Mouse (Mus musculus): Measurements from ENCODE around the gene Hcrt. TPM values are rescaled to one million over a fixed set of nuclear protein-coding genes. Genes with fewer than 3 reads are reported as not detected.

Gene Hcrt
- 1.8 and 7.1 TPM in 2 replicates for total RNA-seq (2014; rRNA removed)
- 2.6 and 8.0 TPM in 2 replicates for polyA plus RNA-seq (2015; fragmentation: Nextera tagmentation; extraction: Ambion mirVana)

- H3K4me3 ChIP-seq (ENCODE audit: low read depth, low read length) = peak within 1 kb of the TSS; percentile 41
- no peak for TF ChIP-seq CTCF (IDR thresholded peaks at IDR 0.05; ENCODE audit: low read depth)
- H3K4me1 ChIP-seq (ENCODE audit: insufficient read depth) = no peaks in the 10 kb centered on the region; the same call in 1 of the 2 replicates
- WGBS = 80% methylated on average over 7 of the region's 7 CpGs
- H3K4me2 ChIP-seq (ENCODE audit: low read depth) = peak within 1 kb of the TSS; percentile 66
- no peaks in the 10 kb centered on the region for H3K9me3 ChIP-seq (ENCODE audit: low read length)
- H3K9ac ChIP-seq = peak within 1 kb of the TSS; percentile 47
- ATAC-seq = no peak
- no peak within 1 kb of the TSS for H3K27ac ChIP-seq (ENCODE audit: low read depth, low read length)
- H3K27me3 ChIP-seq (ENCODE audit: insufficient read depth, low read length) = peaks cover 3% of the 10 kb centered on the region; the same call in 1 of the 2 replicates
- H3K36me3 ChIP-seq (ENCODE audit: insufficient read depth) = no peaks in the 10 kb centered on the region
- DNase-seq = no peak
These were observed at the start of gene Hcrt for GRCm38 (mm10) chr11:100762831-100763230. TSS of gene Hcrt (minus strand) at chr11:100762931.

DNA sequence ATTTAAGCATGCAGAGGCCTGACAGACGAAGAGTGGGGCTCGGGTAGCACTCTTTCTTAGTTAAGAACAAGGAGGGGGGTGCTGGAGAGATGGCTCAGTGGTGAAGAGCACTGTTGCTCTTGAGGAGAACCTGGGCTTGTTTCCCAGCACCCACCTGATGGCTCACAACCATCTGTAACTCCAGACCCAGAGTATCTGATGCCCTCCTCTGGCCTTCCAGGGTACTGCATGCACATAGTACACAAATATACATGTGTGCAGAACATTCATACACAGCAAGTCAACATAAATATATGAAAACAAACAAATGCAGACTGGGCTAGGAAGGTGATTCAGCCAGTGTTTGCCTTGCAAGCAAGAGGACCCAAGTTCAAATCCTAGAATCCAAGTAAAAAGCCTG lies 48.4 kb upstream of the Hcrt start:
- H3K9me3 ChIP-seq (ENCODE audit: low read length) = no peaks in the 10 kb centered on the region
- no peaks in the 10 kb centered on the region for H3K4me1 ChIP-seq (ENCODE audit: insufficient read depth)
- DNase-seq (no peak), ATAC-seq (no peak)
- H3K36me3 ChIP-seq (ENCODE audit: insufficient read depth) = no peaks in the 10 kb centered on the region
- H3K27me3 ChIP-seq (ENCODE audit: insufficient read depth, low read length) = no peaks in the 10 kb centered on the region
- no peak overlapping the region for H3K9ac ChIP-seq
- no peak overlapping the region for H3K4me2 ChIP-seq (ENCODE audit: low read depth)
- 94% methylated on average over 2 of the region's 2 CpGs for WGBS
- peak; percentile 29; the same call in 1 of the 2 replicates for TF ChIP-seq CTCF (IDR thresholded peaks at IDR 0.05; ENCODE audit: low read depth)
- no peak overlapping the region for H3K4me3 ChIP-seq (ENCODE audit: low read depth, low read length)
- H3K27ac ChIP-seq (ENCODE audit: low read depth, low read length) = no peak overlapping the region

GRCm38 (mm10) chr11:100810516-100810915 lies 47.8 kb upstream of the Hcrt start:
- Histone ChIP-seq H3K4me1 (ENCODE audit: insufficient read depth) (no peaks in the 10 kb centered on the region), H3K9me3 (ENCODE audit: low read length) (no peaks in the 10 kb centered on the region), H3K4me3 (ENCODE audit: low read depth, low read length) (no peak overlapping the region), H3K36me3 (ENCODE audit: insufficient read depth) (no peaks in the 10 kb centered on the region), H3K9ac (no peak overlapping the region), H3K27me3 (ENCODE audit: insufficient read depth, low read length) (no peaks in the 10 kb centered on the region), H3K27ac (ENCODE audit: low read depth, low read length) (no peak overlapping the region), H3K4me2 (ENCODE audit: low read depth) (no peak overlapping the region)
- no peak for TF ChIP-seq CTCF (IDR thresholded peaks at IDR 0.05; ENCODE audit: low read depth)
- WGBS = 92% methylated on average over 9 of the region's 9 CpGs
- DNase-seq (no peak), ATAC-seq (no peak)

GRCm38 (mm10) chr11:100806380-100807305 lies 43.9 kb upstream of the Hcrt start:
- Histone ChIP-seq H3K36me3 (ENCODE audit: insufficient read depth) (peaks cover 9% of the 10 kb centered on the region), H3K4me2 (ENCODE audit: low read depth) (no peak overlapping the region), H3K9ac (no peak overlapping the region), H3K27ac (ENCODE audit: low read depth, low read length) (no peak overlapping the region), H3K27me3 (ENCODE audit: insufficient read depth, low read length) (no peaks in the 10 kb centered on the region), H3K9me3 (ENCODE audit: low read length) (no peaks in the 10 kb centered on the region), H3K4me3 (ENCODE audit: low read depth, low read length) (no peak overlapping the region), H3K4me1 (ENCODE audit: insufficient read depth) (no peaks in the 10 kb centered on the region)
- WGBS = 36% methylated on average over 20 of the region's 20 CpGs
- no peak for DNase-seq
- ATAC-seq = no peak
- no peak for TF ChIP-seq CTCF (IDR thresholded peaks at IDR 0.05; ENCODE audit: low read depth)

DNA sequence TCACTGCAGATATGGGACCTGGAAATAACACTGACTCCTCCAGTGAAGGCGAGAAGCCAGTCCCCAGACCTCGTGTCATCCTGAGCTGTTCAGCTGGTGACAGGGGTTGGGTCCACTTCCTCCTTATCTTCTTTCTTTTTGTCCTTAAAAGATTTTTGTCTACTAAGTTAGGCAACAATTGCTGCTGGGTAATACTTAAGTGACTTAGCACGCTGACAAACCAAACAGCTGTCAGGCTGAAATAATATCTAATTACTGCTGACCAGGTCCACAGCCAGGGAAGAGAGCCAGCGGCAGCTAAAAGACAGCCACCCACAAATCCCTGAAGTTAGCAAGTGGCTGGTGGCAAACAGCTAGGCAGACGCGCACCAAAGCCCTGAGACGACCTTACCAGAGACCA lies 42.8 kb upstream of the Hcrt start:
- Histone ChIP-seq H3K9ac (no peak overlapping the region), H3K4me3 (ENCODE audit: low read depth, low read length) (no peak overlapping the region), H3K4me1 (ENCODE audit: insufficient read depth) (no peaks in the 10 kb centered on the region), H3K4me2 (ENCODE audit: low read depth) (no peak overlapping the region), H3K27me3 (ENCODE audit: insufficient read depth, low read length) (no peaks in the 10 kb centered on the region), H3K9me3 (ENCODE audit: low read length) (no peaks in the 10 kb centered on the region), H3K27ac (ENCODE audit: low read depth, low read length) (no peak overlapping the region), H3K36me3 (ENCODE audit: insufficient read depth) (peaks cover 12% of the 10 kb centered on the region)
- DNase-seq (no peak), ATAC-seq (no peak)
- TF ChIP-seq CTCF (IDR thresholded peaks at IDR 0.05; ENCODE audit: low read depth) = no peak
- WGBS = 78% methylated on average over 7 of the region's 7 CpGs

DNA sequence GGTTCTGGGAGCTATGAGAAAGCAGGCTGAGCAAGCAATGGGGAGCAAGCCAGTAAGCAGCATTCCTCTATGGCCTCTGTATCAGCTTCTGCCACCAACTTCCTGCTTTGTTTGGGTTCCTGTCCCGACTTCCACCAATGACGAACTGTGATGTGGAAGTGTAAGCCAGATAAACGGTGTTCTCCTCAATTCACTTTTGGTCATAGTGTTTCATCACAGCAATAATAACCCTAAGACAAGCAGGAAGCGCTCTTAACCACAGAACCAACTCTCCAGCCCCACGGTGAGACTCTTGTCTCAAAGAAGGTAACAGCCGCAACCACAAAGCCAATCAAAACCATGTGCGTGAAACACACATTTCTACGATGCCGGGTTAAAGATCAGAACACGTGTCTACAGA lies 41.7 kb upstream of the Hcrt start:
- no peak for TF ChIP-seq CTCF (IDR thresholded peaks at IDR 0.05; ENCODE audit: low read depth)
- no peak overlapping the region for H3K27ac ChIP-seq (ENCODE audit: low read depth, low read length)
- no peak for DNase-seq
- WGBS = 96% methylated on average over 10 of the region's 10 CpGs
- no peaks in the 10 kb centered on the region for H3K4me1 ChIP-seq (ENCODE audit: insufficient read depth)
- H3K4me2 ChIP-seq (ENCODE audit: low read depth) = no peak overlapping the region
- no peaks in the 10 kb centered on the region for H3K27me3 ChIP-seq (ENCODE audit: insufficient read depth, low read length)
- H3K9ac ChIP-seq = no peak overlapping the region
- no peaks in the 10 kb centered on the region for H3K9me3 ChIP-seq (ENCODE audit: low read length)
- no peak for ATAC-seq
- H3K36me3 ChIP-seq (ENCODE audit: insufficient read depth) = peaks cover 12% of the 10 kb centered on the region
- H3K4me3 ChIP-seq (ENCODE audit: low read depth, low read length) = no peak overlapping the region

- H3K9me3 ChIP-seq (ENCODE audit: low read length) = no peaks in the 10 kb centered on the region
- H3K36me3 ChIP-seq (ENCODE audit: insufficient read depth) = peaks cover 11% of the 10 kb centered on the region
- no peaks in the 10 kb centered on the region for H3K27me3 ChIP-seq (ENCODE audit: insufficient read depth, low read length)
- DNase-seq (no peak), ATAC-seq (no peak)
- H3K9ac ChIP-seq = no peak overlapping the region
- H3K4me2 ChIP-seq (ENCODE audit: low read depth) = no peak overlapping the region
- no peak for TF ChIP-seq CTCF (IDR thresholded peaks at IDR 0.05; ENCODE audit: low read depth)
- no peak overlapping the region for H3K4me3 ChIP-seq (ENCODE audit: low read depth, low read length)
- 77% methylated on average over 5 of the region's 5 CpGs for WGBS
- H3K4me1 ChIP-seq (ENCODE audit: insufficient read depth) = no peaks in the 10 kb centered on the region
- H3K27ac ChIP-seq (ENCODE audit: low read depth, low read length) = no peak overlapping the region
These were observed 36.7 kb upstream of the Hcrt start for GRCm38 (mm10) chr11:100799426-100799825.
